ENCODE assay signal across 23 mouse cellular contexts in the genomic region with DNA sequence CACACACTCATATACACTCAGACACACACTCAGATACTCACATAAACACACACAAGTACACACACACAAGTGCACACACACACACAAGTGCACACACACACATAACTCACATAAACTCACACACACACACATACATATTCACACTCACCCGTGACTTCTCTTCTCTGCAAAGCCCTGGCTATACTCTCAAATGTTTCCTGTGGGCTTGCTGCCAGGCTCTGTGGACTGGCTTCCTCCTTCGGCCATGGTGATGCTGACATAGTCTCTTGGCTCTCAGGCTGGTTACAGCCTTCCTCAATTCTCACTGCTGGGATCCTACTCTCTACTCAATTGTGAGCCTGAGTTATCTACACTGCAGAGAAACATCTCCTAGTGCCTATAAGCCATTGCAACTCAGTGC. TPM values are rescaled to one million over a fixed set of nuclear protein-coding genes. Genes with fewer than 3 reads are reported as not detected.
A peak's percentile ranks its signal among the peaks of the same experiment; 100 is the strongest.
DNase-seq lines count a peak whose midpoint lies in the region; ATAC-seq and TF ChIP-seq lines count a peak whose summit lies in the region.
"Had no signal": no experiment of that assay in that cellular context is flagged by ENCODE, and none has a peak within 500 bp of the region (broad histone marks: within the 10 kb centered on the region; RNA-seq: fewer than 3 reads in every experiment).

No protein-coding gene starts in this region.

- H3K27ac ChIP-seq in heart, embryonic 12.5 days (ENCODE audit: poor library complexity, severe bottlenecking) = no peak overlapping the region
- no peak overlapping the region for H3K27ac ChIP-seq in liver, adult 2 months (replicated peaks; ENCODE audit: insufficient read depth, low read depth, low read length)
- H3K27ac ChIP-seq in liver, postnatal 0 days (ENCODE audit: low read depth) = no peak overlapping the region
- H3K27ac ChIP-seq: forebrain, embryonic 15.5 days; hindbrain, embryonic 14.5 days; kidney, embryonic 15.5 days; limb, embryonic 13.5 days; liver, embryonic 14.5 days; neural tube, embryonic 15.5 days; stomach, postnatal 0 days had no signal

- H3K9me3 ChIP-seq in heart, embryonic 12.5 days (replicated peaks) = no peaks in the 10 kb centered on the region; the same call in 1 of the 2 replicates
- peaks cover 3% of the 10 kb centered on the region; the same call in 1 of the 2 replicates for H3K9me3 ChIP-seq in liver, postnatal 0 days (ENCODE audit: low read length)
- H3K9me3 ChIP-seq: forebrain, embryonic 15.5 days; kidney, embryonic 15.5 days; neural tube, embryonic 15.5 days had no signal

- no peak for TF ChIP-seq POLR2A in liver, adult 2 months (IDR thresholded peaks at IDR 0.05; ENCODE audit: extremely low read depth, insufficient read depth, low read length)

- H3K4me1 ChIP-seq in heart, embryonic 12.5 days (replicated peaks) = no peaks in the 10 kb centered on the region
- H3K4me1 ChIP-seq in liver, adult 2 months (ENCODE audit: control insufficient read depth, insufficient read depth, low read length) = no peaks in the 10 kb centered on the region
- no peaks in the 10 kb centered on the region for H3K4me1 ChIP-seq in liver, postnatal 0 days (ENCODE audit: insufficient read depth)
- H3K4me1 ChIP-seq: kidney, embryonic 15.5 days; limb, embryonic 13.5 days had no signal

- WGBS in heart, embryonic 12.5 days = 54% methylated on average over 2 of the region's 2 CpGs
- 58% methylated on average over 2 of the region's 2 CpGs for WGBS in liver, adult 2 months
- WGBS in liver, postnatal 0 days (ENCODE audit: insufficient replicate concordance) = 31% methylated on average over 2 of the region's 2 CpGs

- H3K36me3 ChIP-seq in heart, embryonic 12.5 days = no peaks in the 10 kb centered on the region
- no peaks in the 10 kb centered on the region for H3K36me3 ChIP-seq in liver, adult 2 months (ENCODE audit: control insufficient read depth, insufficient read depth, low read length)
- no peaks in the 10 kb centered on the region for H3K36me3 ChIP-seq in liver, postnatal 0 days (replicated peaks; ENCODE audit: insufficient read depth, low read length)
- H3K36me3 ChIP-seq: forebrain, embryonic 15.5 days; kidney, embryonic 15.5 days; limb, embryonic 13.5 days; neural tube, embryonic 15.5 days had no signal

- H3K9ac ChIP-seq in heart, embryonic 12.5 days = no peak overlapping the region
- no peak overlapping the region for H3K9ac ChIP-seq in liver, adult 2 months (ENCODE audit: low read depth, low read length)
- no peak overlapping the region for H3K9ac ChIP-seq in liver, postnatal 0 days (replicated peaks)
- H3K9ac ChIP-seq: forebrain, embryonic 15.5 days; hindbrain, embryonic 14.5 days; kidney, embryonic 15.5 days; limb, embryonic 13.5 days; liver, embryonic 14.5 days; neural tube, embryonic 15.5 days had no signal

- no peaks in the 10 kb centered on the region for H3K79me2 ChIP-seq in liver, adult 2 months (ENCODE audit: control insufficient read depth, insufficient read depth, low read length)

- TF ChIP-seq CTCF in liver, adult 2 months (IDR thresholded peaks at IDR 0.05; ENCODE audit: low read depth, low read length) = no peak
- no peak for TF ChIP-seq CTCF in liver, postnatal 0 days (IDR thresholded peaks at IDR 0.05; ENCODE audit: low read depth)

- ATAC-seq in heart, embryonic 12.5 days (ENCODE audit: insufficient number of reproducible peaks, low FRiP score) = no peak
- no peak for ATAC-seq in liver, postnatal 0 days
- ATAC-seq: forebrain, embryonic 15.5 days had no signal

- H3K4me3 ChIP-seq in heart, embryonic 12.5 days = no peak overlapping the region
- H3K4me3 ChIP-seq in liver, adult 2 months (ENCODE audit: insufficient read depth, low read depth, low read length) = no peak overlapping the region
- no peak overlapping the region for H3K4me3 ChIP-seq in liver, postnatal 0 days (ENCODE audit: low read depth, low read length)
- H3K4me3 ChIP-seq: forebrain, embryonic 15.5 days; kidney, embryonic 15.5 days; limb, embryonic 13.5 days; myocyte; neural tube, embryonic 15.5 days had no signal

- TF ChIP-seq EP300 in liver, postnatal 0 days (IDR thresholded peaks at IDR 0.05; ENCODE audit: low read depth) = no peak

- H3K4me2 ChIP-seq in heart, embryonic 12.5 days = no peak overlapping the region
- H3K4me2 ChIP-seq in liver, postnatal 0 days (ENCODE audit: low read depth, low read length) = no peak overlapping the region
- H3K4me2 ChIP-seq: forebrain, embryonic 15.5 days; hindbrain, embryonic 14.5 days; kidney, embryonic 15.5 days; limb, embryonic 13.5 days; neural tube, embryonic 15.5 days had no signal

- DNase-seq in heart, adult 11 months = peak; percentile 87
- peak; percentile 14 for DNase-seq in liver, adult 2 months (ENCODE audit: extremely low read depth, low read depth, low spot score)
- no peak for DNase-seq in liver, postnatal 0 days
- peak; percentile 35 for DNase-seq in right cerebral cortex, postnatal 14 days
- DNase-seq in right cerebral cortex, adult 18-20 months = no peak
- no peak for DNase-seq in yolk sac, embryonic 10.5 days (ENCODE audit: low spot score)
- DNase-seq in natural killer cell, adult 2 months (ENCODE audit: low spot score in 2 of 2) = no peak
- DNase-seq: adrenal gland, adult 2 months; B cell, adult 2 months; embryo, embryonic 11 days; layer of hippocampus, postnatal 36 days; midbrain, embryonic 14.5 days had no signal

- no peaks in the 10 kb centered on the region for H3K27me3 ChIP-seq in heart, embryonic 12.5 days (replicated peaks)
- no peaks in the 10 kb centered on the region for H3K27me3 ChIP-seq in liver, adult 2 months (ENCODE audit: control insufficient read depth, insufficient read depth, low read length)
- H3K27me3 ChIP-seq in liver, postnatal 0 days (ENCODE audit: insufficient read depth, low read length) = no peaks in the 10 kb centered on the region
- H3K27me3 ChIP-seq: forebrain, embryonic 15.5 days; limb, embryonic 13.5 days; neural tube, embryonic 15.5 days had no signal

RNA-seq across cellular contexts. Expression of a gene that starts 38.7 kb away (rescaled TPM):
- polyA plus RNA-seq in heart, embryonic 12.5 days (2016; fragmentation: Nextera tagmentation; extraction: Ambion mirVana) = 0.23 TPM in 1 of 2 replicates, not detected in the other
- total RNA-seq in liver, adult 2 months (2014; rRNA removed) = not detected in 2 replicates
- polyA plus RNA-seq in liver, adult 2 months (2012; rRNA removed) = 0.02 TPM in 1 of 2 replicates, not detected in the other
- polyA plus RNA-seq in liver, postnatal 0 days (2015; fragmentation: Nextera tagmentation; extraction: Ambion mirVana) = not detected in 2 replicates
- total RNA-seq: adrenal gland, adult 2 months; gastrocnemius, postnatal 4 days had no signal
- polyA plus RNA-seq: adrenal gland, adult 2 months; intestine, embryonic 14.5 days; liver, embryonic 14.5 days; myocyte; stomach, postnatal 0 days had no signal

Comparison
In these comparisons a context has a peak if more than half of its experiments do, and no peak if none do; other contexts are left out.
1. DNase-seq: peak in heart, adult 11 months (single experiment), liver, adult 2 months (single experiment) and right cerebral cortex, postnatal 14 days (single experiment); none in liver, postnatal 0 days (single experiment), right cerebral cortex, adult 18-20 months (single experiment), yolk sac, embryonic 10.5 days (single experiment) and natural killer cell, adult 2 months (0 of 2).